Mouse (Mus musculus) MEL (cell line): ENCODE data around the gene Fgfbp3. TPM values are rescaled to one million over a fixed set of nuclear protein-coding genes. Genes with fewer than 3 reads are reported as not detected.

Experiments used
- DNase-seq: peaks from one replicate; pipeline ENCODE4 v3.0.0; 2011; ENCODE audit warnings: low read depth, low spot score
- H3K27ac ChIP-seq: 2 replicates; pipeline ENCODE4 v1.5.1; 2012; ENCODE audit warnings: low read depth, mild to moderate bottlenecking, control low read depth, low read length, moderate library complexity; ENCODE audit not compliant: control insufficient read depth
- H3K27me3 ChIP-seq, 2 experiments: fragments of 150-350 bp in 1 of 2; sonication (generic) in 1 of 2; 2 replicates each; pipeline ENCODE4 v1.6.1; 2012; ENCODE audit warnings: low read length in 2 of 2, mild to moderate bottlenecking in 2 of 2, improper control_type of control experiment in 1 of 2, moderate library complexity in 1 of 2; ENCODE audit not compliant: insufficient read depth in 2 of 2, control insufficient read depth in 1 of 2
- H3K36me3 ChIP-seq, 2 experiments: 2 replicates each; pipeline ENCODE4 v1.6.1; 2012 to 2014; ENCODE audit warnings: low read length in 2 of 2, improper control_type of control experiment in 1 of 2, inconsistent platforms in 1 of 2, mild to moderate bottlenecking in 1 of 2; ENCODE audit not compliant: insufficient read depth in 2 of 2, control insufficient read depth in 1 of 2
- H3K4me1 ChIP-seq, 2 experiments: fragments of 150-350 bp in 1 of 2; sonication (generic) in 1 of 2; 2 replicates each; pipeline ENCODE4 v1.6.1; 2012; ENCODE audit warnings: low read length in 2 of 2, improper control_type of control experiment in 1 of 2, mild to moderate bottlenecking in 1 of 2; ENCODE audit not compliant: insufficient read depth in 2 of 2, control insufficient read depth in 1 of 2
- H3K4me3 ChIP-seq, 2 experiments: fragments of 150-350 bp in 1 of 2; sonication (generic) in 1 of 2; 2 replicates each; pipeline ENCODE4 v1.5.1; 2012; ENCODE audit warnings: low read depth in 2 of 2, low read length in 2 of 2, mild to moderate bottlenecking in 2 of 2, moderate library complexity in 2 of 2, control low read depth in 1 of 2, improper control_type of control experiment in 1 of 2; ENCODE audit not compliant: control insufficient read depth in 1 of 2, insufficient read depth in 1 of 2
- H3K79me2 ChIP-seq: 2 replicates; pipeline ENCODE4 v1.6.1; 2012; ENCODE audit warnings: mild to moderate bottlenecking, low read length, moderate library complexity; ENCODE audit not compliant: control insufficient read depth, poor library complexity, insufficient read depth
- H3K9ac ChIP-seq: 2 replicates; pipeline ENCODE4 v1.6.1; 2012; ENCODE audit warnings: low read depth, mild to moderate bottlenecking, control low read depth, low read length, moderate library complexity; ENCODE audit not compliant: control insufficient read depth, poor library complexity, severe bottlenecking
- H3K9me3 ChIP-seq: fragments of 150-350 bp; sonication (generic); replicated peaks from 2 replicates; pipeline ENCODE4 v1.6.1; 2012; ENCODE audit warnings: mild to moderate bottlenecking, low read length, improper control_type of control experiment, moderate library complexity; ENCODE audit not compliant: insufficient read depth
- BHLHE40 ChIP-seq: IDR thresholded peaks from 2 replicates; pipeline ENCODE4 v1.6.1; 2012; ENCODE audit warnings: low read depth, mild to moderate bottlenecking, inconsistent platforms, low read length, improper control_type of control experiment, borderline replicate concordance
- CHD1 ChIP-seq: IDR thresholded peaks from 2 replicates; pipeline ENCODE4 v1.6.1; 2012; ENCODE audit warnings: low read depth, mild to moderate bottlenecking, inconsistent platforms, low read length, improper control_type of control experiment
- CHD2 ChIP-seq: IDR thresholded peaks from 2 replicates; pipeline ENCODE4 v1.6.1; 2011; ENCODE audit warnings: low read length, improper control_type of control experiment
- ETS1 ChIP-seq: IDR thresholded peaks from 2 replicates; pipeline ENCODE4 v1.6.1; 2012; ENCODE audit warnings: low read depth, mild to moderate bottlenecking, inconsistent platforms, low read length, improper control_type of control experiment, moderate library complexity
- GABPA ChIP-seq: IDR thresholded peaks from 2 replicates; pipeline ENCODE4 v1.6.1; 2012; ENCODE audit warnings: low read depth, mild to moderate bottlenecking, inconsistent platforms, low read length, improper control_type of control experiment, moderate library complexity
- HCFC1 ChIP-seq: IDR thresholded peaks from 2 replicates; pipeline ENCODE4 v1.6.1; 2012; ENCODE audit warnings: low read depth, mild to moderate bottlenecking, inconsistent platforms, low read length, improper control_type of control experiment, moderate library complexity
- MAX ChIP-seq: IDR thresholded peaks from 2 replicates; pipeline ENCODE4 v1.6.1; 2011; ENCODE audit warnings: low read length, improper control_type of control experiment
- MAZ ChIP-seq: IDR thresholded peaks from 2 replicates; pipeline ENCODE4 v1.6.1; 2012; ENCODE audit warnings: low read depth, mild to moderate bottlenecking, inconsistent platforms, low read length, improper control_type of control experiment
- MXI1 ChIP-seq: IDR thresholded peaks from 2 replicates; pipeline ENCODE4 v1.6.1; 2011; ENCODE audit warnings: mild to moderate bottlenecking, low read depth, low read length, improper control_type of control experiment
- MYB ChIP-seq: IDR thresholded peaks from 2 replicates; pipeline ENCODE4 v1.6.1; 2011; ENCODE audit warnings: mild to moderate bottlenecking, low read depth, low read length, improper control_type of control experiment
- NELFE ChIP-seq: IDR thresholded peaks from 2 replicates; pipeline ENCODE4 v1.6.1; 2011; ENCODE audit warnings: low read depth, low read length, improper control_type of control experiment
- POLR2A ChIP-seq, 2 experiments: IDR thresholded peaks; 2 replicates each; pipeline ENCODE4 v1.6.1; 2011 to 2012; ENCODE audit warnings: low read length in 2 of 2, mild to moderate bottlenecking in 2 of 2, control low read depth in 1 of 2, improper control_type of control experiment in 1 of 2, low read depth in 1 of 2, moderate library complexity in 1 of 2; ENCODE audit not compliant: control insufficient read depth in 1 of 2, insufficient read depth in 1 of 2, poor library complexity in 1 of 2
- POLR2AphosphoS5 ChIP-seq: IDR thresholded peaks from 2 replicates; pipeline ENCODE4 v1.6.1; 2012; ENCODE audit warnings: low read depth, borderline replicate concordance, mild to moderate bottlenecking, inconsistent platforms, low read length, moderate library complexity, mixed read lengths
- RCOR1 ChIP-seq: IDR thresholded peaks from 2 replicates; pipeline ENCODE4 v1.6.1; 2012; ENCODE audit warnings: low read depth, mild to moderate bottlenecking, inconsistent platforms, low read length, improper control_type of control experiment
- SIN3A ChIP-seq: IDR thresholded peaks from 2 replicates; pipeline ENCODE4 v1.6.1; 2012; ENCODE audit warnings: low read length, improper control_type of control experiment, inconsistent platforms
- TAL1 ChIP-seq: IDR thresholded peaks from 2 replicates; pipeline ENCODE4 v1.6.1; 2012; ENCODE audit warnings: mild to moderate bottlenecking, inconsistent platforms, low read length, moderate library complexity, mixed read lengths
- UBTF ChIP-seq: IDR thresholded peaks from 2 replicates; pipeline ENCODE4 v1.6.1; 2012; ENCODE audit warnings: low read depth, mild to moderate bottlenecking, inconsistent platforms, low read length, improper control_type of control experiment, moderate library complexity, borderline replicate concordance; ENCODE audit not compliant: insufficient read depth
- ZKSCAN1 ChIP-seq: IDR thresholded peaks from 2 replicates; pipeline ENCODE4 v1.6.1; 2012; ENCODE audit warnings: low read depth, mild to moderate bottlenecking, inconsistent platforms, low read length, improper control_type of control experiment, moderate library complexity
- polyA plus RNA-seq, 2 experiments: library from polyadenylated mRNA; stranded (reverse) in 1 of 2; unstranded in 1 of 2; fragments of >175 nt in 1 of 2; fragments of >200 nt in 1 of 2; gene quantifications; 2 replicates each; pipeline versions ENCODE4 v1.2.1 to v1.2.4; 2012; ENCODE audit warnings: low replicate concordance in 2 of 2, low read depth in 1 of 2; ENCODE audit not compliant: insufficient read length in 2 of 2, insufficient read depth in 1 of 2, missing spikeins in 1 of 2
- total RNA-seq: library from RNA; depleted of rRNA; stranded (reverse); fragments of 300-350 nt; gene quantifications from 2 replicates; pipeline ENCODE4 v1.2.3, GENCODE M21; 2012

Fgfbp3 gene
- total and polyA plus RNA-seq, 3 experiments, result 2.6 to 10.0 TPM; not detected in 1

- Histone ChIP-seq H3K79me2 (no peaks in the 10 kb centered on the region), H3K9ac (no peak overlapping the region), H3K4me1 (no peaks in the 10 kb centered on the region), H3K36me3 (no peaks in the 10 kb centered on the region), H3K9me3 (no peaks in the 10 kb centered on the region), H3K27me3 (no peaks in the 10 kb centered on the region), H3K27ac (no peak overlapping the region), H3K4me3 (no peak overlapping the region)
- no peak for TF ChIP-seq POLR2A (IDR thresholded peaks at IDR 0.05; ENCODE audit: control insufficient read depth in 1 of 2, insufficient read depth in 1 of 2, low read depth in 1 of 2, low read length in 2 of 2, poor library complexity in 1 of 2)
- no peak for TF ChIP-seq MAX
- no peak for TF ChIP-seq CHD2
- TF ChIP-seq ZKSCAN1, result no peak
- no peak for TF ChIP-seq NELFE
- TF ChIP-seq RCOR1, result no peak
- no peak for TF ChIP-seq MAZ
- TF ChIP-seq SIN3A, result no peak
- TF ChIP-seq POLR2AphosphoS5, result no peak
- no peak for DNase-seq
These were observed 15.0 kb downstream of the Fgfbp3 start for GRCm38 (mm10) chr19:36904211-36905007.

GRCm38 (mm10) chr19:36903377-36903776 is 16.0 kb downstream of the Fgfbp3 start:
- Histone ChIP-seq H3K4me1 (no peaks in the 10 kb centered on the region), H3K4me3 (no peak overlapping the region), H3K27me3 (no peaks in the 10 kb centered on the region), H3K36me3 (no peaks in the 10 kb centered on the region), H3K9ac (no peak overlapping the region), H3K79me2 (no peaks in the 10 kb centered on the region), H3K9me3 (no peaks in the 10 kb centered on the region), H3K27ac (no peak overlapping the region)
- no peak for TF ChIP-seq TAL1
- TF ChIP-seq POLR2A (IDR thresholded peaks at IDR 0.05; ENCODE audit: control insufficient read depth in 1 of 2, insufficient read depth in 1 of 2, low read depth in 1 of 2, low read length in 2 of 2, poor library complexity in 1 of 2), result no peak
- no peak for TF ChIP-seq GABPA
- no peak for TF ChIP-seq ETS1
- TF ChIP-seq CHD1, result no peak
- no peak for TF ChIP-seq HCFC1
- no peak for TF ChIP-seq MXI1
- TF ChIP-seq MYB, result no peak
- TF ChIP-seq BHLHE40, result no peak
- TF ChIP-seq UBTF, result no peak
- no peak for DNase-seq
